Mouse (Mus musculus) gastrocnemius, postnatal 36 days (tissue): ENCODE data around the gene Oasl1. TPM values are rescaled to one million over a fixed set of nuclear protein-coding genes. Genes with fewer than 3 reads are reported as not detected.

ENCODE experiments used
- DNase-seq, 2 experiments: peaks; one replicate each; pipeline ENCODE4 v3.0.0; 2022
- intact Hi-C: fragments of 180-260 bp; cut with DNase I; formaldehyde crosslinking; loops from one replicate; pipeline ENCODE4 v1.15.1; 2025
- total RNA-seq, 2 experiments: library from RNA; stranded (reverse); gene quantifications; 2 replicates each; pipeline ENCODE4 v1.2.3; 2021

Gene Oasl1
- total RNA-seq, 2 experiments from 2014 or later: 0.59 TPM; not detected in 1

- no peak for DNase-seq
- intact Hi-C loops: no loop called here
Observed at GRCm38 (mm10) chr5:114964967-114965898, 42.2 kb downstream of the Oasl1 start.

- DNase-seq: no peak
- intact Hi-C loops: no loop called here
Observed at GRCm38 (mm10) chr5:114967523-114968268, 44.7 kb downstream of the Oasl1 start.

- no peak for DNase-seq
- intact Hi-C loops: no loop called here
Observed at GRCm38 (mm10) chr5:114968651-114969050, 45.6 kb downstream of the Oasl1 start.

GRCm38 (mm10) chr5:114969064-114969463 is 46.0 kb downstream of the Oasl1 start:
- no peak for DNase-seq

GRCm38 (mm10) chr5:114969609-114970215 is 46.7 kb downstream of the Oasl1 start:
- intact Hi-C loops: loop anchor here (10.0 kb wide), 1 partner anchor 265 kb away; the partner anchor contains the start of gene Pop5

More at GRCm38 (mm10) chr5:114969064-114969463, 46.0 kb downstream of the Oasl1 start:
- intact Hi-C loops: no loop called here

GRCm38 (mm10) chr5:114970824-114971227 is 47.8 kb downstream of the Oasl1 start, which contains the start of gene Hnf1a:
TSS of gene Hnf1a (minus strand) at chr5:114971094.
- DNase-seq: no peak
- intact Hi-C loops: loop anchor here (10.0 kb wide), 1 partner anchor 264 kb away; the partner anchor contains the start of gene Pop5

More at GRCm38 (mm10) chr5:114969609-114970215, 46.7 kb downstream of the Oasl1 start:
- DNase-seq: no peak

- intact Hi-C loops: loop anchor here (10.0 kb wide), 1 partner anchor 263 kb away; the partner anchor contains the start of gene Pop5
Observed at GRCm38 (mm10) chr5:114972201-114972600, 49.2 kb downstream of the Oasl1 start.

GRCm38 (mm10) chr5:114973131-114973530 is 50.1 kb downstream of the Oasl1 start:
- no peak for DNase-seq
- intact Hi-C loops: loop anchor here (10.0 kb wide), 1 partner anchor 262 kb away; the partner anchor contains the start of gene Pop5

More at GRCm38 (mm10) chr5:114972201-114972600, 49.2 kb downstream of the Oasl1 start:
- DNase-seq: no peak

- intact Hi-C loops: loop anchor here (5.0 to 10.0 kb wide), 2 partner anchors 190 to 258 kb away; partner anchors contain the start of gene Pop5
- no peak for DNase-seq
Observed at GRCm38 (mm10) chr5:114976935-114977334, 53.9 kb downstream of the Oasl1 start.

GRCm38 (mm10) chr5:114978473-114978872 is 55.4 kb downstream of the Oasl1 start:
- DNase-seq: no peak
- intact Hi-C loops: loop anchor here (5.0 to 10.0 kb wide), 2 partner anchors 189 to 256 kb away; partner anchors contain the start of gene Pop5

GRCm38 (mm10) chr5:114978888-114979249 is 55.8 kb downstream of the Oasl1 start:
- DNase-seq: no peak
- intact Hi-C loops: loop anchor here (5.0 to 10.0 kb wide), 2 partner anchors 188 to 256 kb away; partner anchors contain the start of gene Pop5

GRCm38 (mm10) chr5:114979250-114980121 is 56.4 kb downstream of the Oasl1 start:
- peak; percentile 62 to 70 for DNase-seq
- intact Hi-C loops: loop anchor here (2.0 to 10.0 kb wide), 3 partner anchors 97 to 255 kb away; partner anchors contain the start of gene Pop5

GRCm38 (mm10) chr5:114980122-114980748 is 57.2 kb downstream of the Oasl1 start:
- intact Hi-C loops: loop anchor here (2.0 kb wide), 1 partner anchor 97 kb away; no protein-coding TSS in a partner anchor
- DNase-seq: no peak

GRCm38 (mm10) chr5:114982001-114982400 is 59.0 kb downstream of the Oasl1 start:
- DNase-seq: no peak
- intact Hi-C loops: no loop called here

- intact Hi-C loops: no loop called here
- DNase-seq: no peak
Observed at GRCm38 (mm10) chr5:114985074-114985473, 62.0 kb downstream of the Oasl1 start.
